Mouse (Mus musculus) hindbrain, embryonic 16.5 days (tissue): ENCODE data around the gene Dda1. TPM values are rescaled to one million over a fixed set of nuclear protein-coding genes. Genes with fewer than 3 reads are reported as not detected.
A peak's percentile ranks its signal among the peaks of the same experiment; 100 is the strongest.

ENCODE experiments used
- ATAC-seq: fragments of 200-750 bp; cut with Nextera tagmentation; 2 replicates; pipeline ENCODE4 v1.8.0; 2017; ENCODE audit warnings: moderate TSS enrichment, moderate library complexity
- H3K27ac ChIP-seq: fragments of 300-500 bp; sonication (generic); 2 replicates; pipeline ENCODE4 v1.5.1; 2014; ENCODE audit warnings: low read depth, mild to moderate bottlenecking, control low read depth, low read length, moderate library complexity
- H3K27me3 ChIP-seq: fragments of 300-500 bp; sonication (generic); replicated peaks from 2 replicates; pipeline ENCODE4 v1.6.1; 2014; ENCODE audit warnings: low read length; ENCODE audit not compliant: control insufficient read depth, insufficient read depth
- H3K36me3 ChIP-seq: fragments of 300-500 bp; sonication (generic); 2 replicates; pipeline ENCODE4 v1.6.1; 2014; ENCODE audit warnings: mild to moderate bottlenecking, low read length, moderate library complexity, mixed read lengths; ENCODE audit not compliant: control insufficient read depth, insufficient read depth
- H3K4me1 ChIP-seq: fragments of 300-500 bp; sonication (generic); 2 replicates; pipeline ENCODE4 v1.6.1; 2014; ENCODE audit warnings: low read depth, low read length; ENCODE audit not compliant: control insufficient read depth, insufficient read depth
- H3K4me2 ChIP-seq: fragments of 300-500 bp; sonication (generic); 2 replicates; pipeline ENCODE4 v1.6.1; 2014; ENCODE audit warnings: mild to moderate bottlenecking, low read length, control low read depth, moderate library complexity
- H3K4me3 ChIP-seq: fragments of 300-500 bp; sonication (generic); 2 replicates; pipeline ENCODE4 v1.5.1; 2014; ENCODE audit warnings: mild to moderate bottlenecking, low read length, control low read depth, moderate library complexity
- H3K9ac ChIP-seq: fragments of 300-500 bp; sonication (generic); 2 replicates; pipeline ENCODE4 v1.6.1; 2014; ENCODE audit warnings: low read depth, mild to moderate bottlenecking, control low read depth, low read length, moderate library complexity
- H3K9me3 ChIP-seq: fragments of 300-500 bp; sonication (generic); 2 replicates; pipeline ENCODE4 v1.6.1; 2014; ENCODE audit warnings: mild to moderate bottlenecking, low read length, moderate library complexity; ENCODE audit not compliant: control insufficient read depth
- WGBS: fragments of 180-500 bp; shearing (Covaris S2); extraction: QIAGEN DNeasy Blood & Tissue Kit; methylation state at CpG from one replicate; pipeline ENCODE4 v1.1.7; 2014; 5-methylcytosine and 5-hydroxymethylcytosine counted together
- polyA plus RNA-seq: library from polyadenylated mRNA; unstranded; fragments of >200 nt; fragmentation: Nextera tagmentation; extraction: Ambion mirVana; gene quantifications from 2 replicates; pipeline ENCODE4 v1.2.1, GENCODE M21; 2015

Dda1 gene
- polyA plus RNA-seq, 1 experiment from 2014 or later: 247 TPM

- peak; percentile 83 for ATAC-seq
- H3K9me3 ChIP-seq: no peaks in the 10 kb centered on the region
- no peaks in the 10 kb centered on the region for H3K27me3 ChIP-seq
- peak within 1 kb of the TSS; percentile 88 for H3K4me3 ChIP-seq
- H3K4me2 ChIP-seq: peak within 1 kb of the TSS; percentile 84
- H3K27ac ChIP-seq: peak within 1 kb of the TSS; percentile 82
- H3K4me1 ChIP-seq: peaks cover 31% of the 10 kb centered on the region
- H3K9ac ChIP-seq: peak within 1 kb of the TSS; percentile 97
- H3K36me3 ChIP-seq: peaks cover 14% of the 10 kb centered on the region
- 5% methylated on average over 54 of the region's 58 CpGs for WGBS
Observed at GRCm38 (mm10) chr8:71485142-71486135, 16.4 kb downstream of the Dda1 start, which contains the start of gene Ano8. TSS of gene Ano8 (minus strand) at chr8:71485963.

GRCm38 (mm10) chr8:71486136-71486529 is 17.1 kb downstream of the Dda1 start:
- H3K27ac ChIP-seq: peak overlapping the region; percentile 3; the same call in 1 of the 2 replicates
- peaks cover 31% of the 10 kb centered on the region for H3K4me1 ChIP-seq
- peaks cover 12% of the 10 kb centered on the region for H3K36me3 ChIP-seq
- no peaks in the 10 kb centered on the region for H3K9me3 ChIP-seq
- WGBS: 13% methylated on average over 7 of the region's 7 CpGs
- peak overlapping the region; percentile 88 for H3K4me3 ChIP-seq
- H3K4me2 ChIP-seq: peak overlapping the region; percentile 84
- no peaks in the 10 kb centered on the region for H3K27me3 ChIP-seq
- no peak for ATAC-seq
- H3K9ac ChIP-seq: peak overlapping the region; percentile 44; the same call in 1 of the 2 replicates

GRCm38 (mm10) chr8:71487691-71488445 is 18.9 kb downstream of the Dda1 start, which contains the start of gene Gtpbp3:
TSS of gene Gtpbp3 (plus strand) at chr8:71488103.
- peak within 1 kb of the TSS; percentile 59 for H3K4me3 ChIP-seq
- H3K4me2 ChIP-seq: peak within 1 kb of the TSS; percentile 98
- peak within 1 kb of the TSS; percentile 74 for H3K9ac ChIP-seq
- under 1% methylated on average over 33 of the region's 33 CpGs for WGBS
- no peaks in the 10 kb centered on the region for H3K27me3 ChIP-seq
- H3K36me3 ChIP-seq: peaks cover 21% of the 10 kb centered on the region
- H3K9me3 ChIP-seq: no peaks in the 10 kb centered on the region
- peaks cover 31% of the 10 kb centered on the region for H3K4me1 ChIP-seq
- peak; percentile 44 for ATAC-seq
- peak within 1 kb of the TSS; percentile 79 for H3K27ac ChIP-seq

- Histone ChIP-seq H3K27ac (0 out of 2 replicates have a peak overlapping the region, but pooled peaks have one; percentile 79), H3K9me3 (no peaks in the 10 kb centered on the region), H3K36me3 (peaks cover 21% of the 10 kb centered on the region), H3K4me1 (peaks cover 31% of the 10 kb centered on the region), H3K9ac (peak overlapping the region; percentile 74), H3K4me3 (peak overlapping the region; percentile 59), H3K27me3 (no peaks in the 10 kb centered on the region), H3K4me2 (peak overlapping the region; percentile 98)
- WGBS: under 1% methylated on average over 22 of the region's 22 CpGs
- ATAC-seq: peak; percentile 87
Observed at GRCm38 (mm10) chr8:71488454-71488853, 19.5 kb downstream of the Dda1 start.

- ATAC-seq: peak; percentile 76
- Histone ChIP-seq H3K27me3 (no peaks in the 10 kb centered on the region), H3K4me3 (no peak overlapping the region), H3K36me3 (peaks cover 20% of the 10 kb centered on the region), H3K4me1 (peaks cover 8% of the 10 kb centered on the region), H3K4me2 (peak overlapping the region; percentile 20), H3K9ac (no peak overlapping the region), H3K9me3 (no peaks in the 10 kb centered on the region), H3K27ac (no peak overlapping the region)
- WGBS: 13% methylated on average over 16 of the region's 16 CpGs
Observed at GRCm38 (mm10) chr8:71495039-71495438, 26.0 kb downstream of the Dda1 start.

- H3K36me3 ChIP-seq: peaks cover 18% of the 10 kb centered on the region
- 84% methylated on average over 5 of the region's 5 CpGs for WGBS
Observed at GRCm38 (mm10) chr8:71495811-71496210, 26.8 kb downstream of the Dda1 start.

GRCm38 (mm10) chr8:71496481-71496880 is 27.5 kb downstream of the Dda1 start:
- no peak overlapping the region for H3K9ac ChIP-seq
- H3K27me3 ChIP-seq: no peaks in the 10 kb centered on the region
- H3K4me1 ChIP-seq: peaks cover 6% of the 10 kb centered on the region
- H3K4me2 ChIP-seq: no peak overlapping the region
- WGBS: 40% methylated on average over 11 of the region's 11 CpGs
- no peak overlapping the region for H3K4me3 ChIP-seq
- no peak overlapping the region for H3K27ac ChIP-seq
- no peaks in the 10 kb centered on the region for H3K9me3 ChIP-seq
- peaks cover 17% of the 10 kb centered on the region for H3K36me3 ChIP-seq
- ATAC-seq: no peak

More at GRCm38 (mm10) chr8:71495811-71496210, 26.8 kb downstream of the Dda1 start:
- Histone ChIP-seq H3K4me3 (no peak overlapping the region), H3K4me1 (peaks cover 6% of the 10 kb centered on the region), H3K27ac (no peak overlapping the region), H3K9me3 (no peaks in the 10 kb centered on the region), H3K9ac (no peak overlapping the region), H3K4me2 (no peak overlapping the region), H3K27me3 (no peaks in the 10 kb centered on the region)
- no peak for ATAC-seq

- no peak for ATAC-seq
- WGBS: 100% methylated on average over 1 of the region's 1 CpGs
- Histone ChIP-seq H3K9ac (no peak overlapping the region), H3K9me3 (no peaks in the 10 kb centered on the region), H3K27me3 (no peaks in the 10 kb centered on the region), H3K36me3 (peaks cover 13% of the 10 kb centered on the region), H3K27ac (0 out of 2 replicates have a peak overlapping the region, but pooled peaks have one; percentile 17), H3K4me2 (no peak overlapping the region), H3K4me1 (peaks cover 6% of the 10 kb centered on the region), H3K4me3 (no peak overlapping the region)
Observed at GRCm38 (mm10) chr8:71497077-71497645, 28.2 kb downstream of the Dda1 start.
